Mouse (Mus musculus) limb, embryonic 14.5 days (tissue): ENCODE results near the gene Scamp4. TPM values are rescaled to one million over a fixed set of nuclear protein-coding genes. Genes with fewer than 3 reads are reported as not detected.

Experiments used
- ATAC-seq: fragments of 200-750 bp; cut with Nextera tagmentation; 2 replicates; pipeline ENCODE4 v1.8.0; 2017; ENCODE audit warnings: low read depth, moderate number of reproducible peaks, moderate TSS enrichment; ENCODE audit not compliant: low FRiP score
- DNase-seq: peaks from one replicate; pipeline ENCODE4 v3.0.0-alpha.2; 2015; ENCODE audit warnings: low spot score
- H3K27ac ChIP-seq: fragments of 300-500 bp; sonication (generic); replicated peaks from 2 replicates; pipeline ENCODE4 v1.5.1; 2014; ENCODE audit warnings: low read depth, mild to moderate bottlenecking, low read length, moderate library complexity, mixed read lengths
- H3K27me3 ChIP-seq: fragments of 300-500 bp; sonication (generic); 2 replicates; pipeline ENCODE4 v1.6.1; 2014; ENCODE audit warnings: low read length, mixed read lengths; ENCODE audit not compliant: control insufficient read depth, insufficient read depth
- H3K36me3 ChIP-seq: fragments of 300-500 bp; sonication (generic); 2 replicates; pipeline ENCODE4 v1.6.1; 2014; ENCODE audit warnings: mild to moderate bottlenecking, low read length, moderate library complexity, mixed read lengths; ENCODE audit not compliant: control insufficient read depth, insufficient read depth
- H3K4me1 ChIP-seq: fragments of 300-500 bp; sonication (generic); 2 replicates; pipeline ENCODE4 v1.6.1; 2014; ENCODE audit warnings: antibody characterized with exemption, low read length, mixed read lengths; ENCODE audit not compliant: control insufficient read depth, insufficient read depth
- H3K4me2 ChIP-seq: fragments of 300-500 bp; sonication (generic); replicated peaks from 2 replicates; pipeline ENCODE4 v1.6.1; 2014; ENCODE audit warnings: low read depth, mild to moderate bottlenecking, low read length, moderate library complexity; ENCODE audit not compliant: severe bottlenecking
- H3K4me3 ChIP-seq: fragments of 300-500 bp; sonication (generic); replicated peaks from 2 replicates; pipeline ENCODE4 v1.5.1; 2014; ENCODE audit warnings: low read length
- H3K9ac ChIP-seq: fragments of 300-500 bp; sonication (generic); 2 replicates; pipeline ENCODE4 v1.6.1; 2014; ENCODE audit warnings: mild to moderate bottlenecking, low read depth, low read length, moderate library complexity; ENCODE audit not compliant: severe bottlenecking
- H3K9me3 ChIP-seq: fragments of 300-500 bp; sonication (generic); 2 replicates; pipeline ENCODE4 v1.6.1; 2016; ENCODE audit warnings: low read length; ENCODE audit not compliant: control insufficient read depth
- POLR2A ChIP-seq: fragments of 200-500 bp; IDR thresholded peaks from 2 replicates; pipeline ENCODE4 v1.8.0; 2012; ENCODE audit warnings: inconsistent platforms, mild to moderate bottlenecking, moderate library complexity, borderline replicate concordance; ENCODE audit not compliant: insufficient read depth, insufficient read length; ENCODE audit errors: extremely low read depth
- WGBS: fragments of 180-500 bp; shearing (Covaris S2); extraction: QIAGEN DNeasy Blood & Tissue Kit; methylation state at CpG from one replicate; pipeline ENCODE4 v1.1.7; 2014; 5-methylcytosine and 5-hydroxymethylcytosine counted together
- polyA plus RNA-seq, 2 experiments: library from polyadenylated mRNA; depleted of rRNA in 1 of 2; stranded (reverse) in 1 of 2; unstranded in 1 of 2; fragments of >200 nt; fragmentation: Nextera tagmentation in 1 of 2; extraction: Ambion mirVana in 1 of 2; gene quantifications; 2 replicates each; pipeline versions ENCODE4 v1.2.1 to v1.2.3; 2012 to 2014

Gene Scamp4
- polyA plus RNA-seq, 2 experiments: 83.1 to 91.4 TPM

GRCm38 (mm10) chr10:80613821-80614220 lies 11.1 kb downstream of the Scamp4 start:
- 78% methylated on average over 3 of the region's 3 CpGs for WGBS
- no peak overlapping the region for H3K4me2 ChIP-seq
- ATAC-seq (no peak), DNase-seq (no peak)
- H3K4me3 ChIP-seq: no peak overlapping the region
- peaks cover 68% of the 10 kb centered on the region for H3K36me3 ChIP-seq
- no peak overlapping the region for H3K9ac ChIP-seq
- H3K4me1 ChIP-seq: no peaks in the 10 kb centered on the region
- no peaks in the 10 kb centered on the region for H3K9me3 ChIP-seq
- H3K27me3 ChIP-seq: no peaks in the 10 kb centered on the region
- TF ChIP-seq POLR2A: no peak
- H3K27ac ChIP-seq: no peak overlapping the region

GRCm38 (mm10) chr10:80614351-80614750 lies 11.7 kb downstream of the Scamp4 start:
- TF ChIP-seq POLR2A: no peak
- ATAC-seq (no peak), DNase-seq (no peak)
- no peak overlapping the region for H3K4me2 ChIP-seq
- peaks cover 64% of the 10 kb centered on the region for H3K36me3 ChIP-seq
- H3K27me3 ChIP-seq: no peaks in the 10 kb centered on the region
- no peak overlapping the region for H3K9ac ChIP-seq
- no peak overlapping the region for H3K4me3 ChIP-seq
- H3K4me1 ChIP-seq: no peaks in the 10 kb centered on the region
- no peak overlapping the region for H3K27ac ChIP-seq
- no peaks in the 10 kb centered on the region for H3K9me3 ChIP-seq
- 88% methylated on average over 6 of the region's 6 CpGs for WGBS

- H3K36me3 ChIP-seq: peaks cover 31% of the 10 kb centered on the region
- no peak overlapping the region for H3K27ac ChIP-seq
- H3K4me1 ChIP-seq: 0 out of 2 replicates have a peak, but pooled peaks cover 4% of the 10 kb centered on the region
- ATAC-seq: no peak
- H3K9me3 ChIP-seq: no peaks in the 10 kb centered on the region
- TF ChIP-seq POLR2A: no peak
- H3K4me3 ChIP-seq: no peak overlapping the region
- 75% methylated on average over 9 of the region's 9 CpGs for WGBS
- H3K9ac ChIP-seq: no peak overlapping the region
- no peak for DNase-seq
- no peaks in the 10 kb centered on the region for H3K27me3 ChIP-seq
- no peak overlapping the region for H3K4me2 ChIP-seq
These were observed 15.5 kb downstream of the Scamp4 start for GRCm38 (mm10) chr10:80618181-80618580.

GRCm38 (mm10) chr10:80619465-80620244 lies 17.0 kb downstream of the Scamp4 start:
- Histone ChIP-seq H3K27me3 (no peaks in the 10 kb centered on the region), H3K9me3 (no peaks in the 10 kb centered on the region), H3K36me3 (peaks cover 18% of the 10 kb centered on the region), H3K9ac (no peak overlapping the region), H3K4me3 (no peak overlapping the region), H3K27ac (no peak overlapping the region), H3K4me1 (peaks cover 13% of the 10 kb centered on the region), H3K4me2 (no peak overlapping the region)
- no peak for TF ChIP-seq POLR2A
- DNase-seq (peak; percentile 9), ATAC-seq (no peak)
- WGBS: 30% methylated on average over 8 of the region's 8 CpGs

- no peak for ATAC-seq
- peaks cover 11% of the 10 kb centered on the region; the same call in 1 of the 2 replicates for H3K36me3 ChIP-seq
- no peak for TF ChIP-seq POLR2A
- no peaks in the 10 kb centered on the region for H3K27me3 ChIP-seq
- DNase-seq: no peak
- no peaks in the 10 kb centered on the region for H3K9me3 ChIP-seq
- H3K4me2 ChIP-seq: no peak overlapping the region
- no peak overlapping the region for H3K4me3 ChIP-seq
- H3K4me1 ChIP-seq: peaks cover 13% of the 10 kb centered on the region
- 85% methylated on average over 9 of the region's 9 CpGs for WGBS
- H3K27ac ChIP-seq: no peak overlapping the region
- no peak overlapping the region for H3K9ac ChIP-seq
These were observed 17.7 kb downstream of the Scamp4 start for GRCm38 (mm10) chr10:80620365-80620764.
